Mouse (Mus musculus) common myeloid progenitor, adult 5-6 weeks (primary cell): ENCODE measurements at regions not wholly inside any gene's neighbourhood (a gene's known extent, or its start where the extent isn't known, plus 50 kb on each side); places are given as distances from the start of the nearest gene placed in this dataset.

Experiments used
- ATAC-seq: replicated peaks from 2 replicates; pipeline ENCODE4 v1.8.0; 2016; ENCODE audit warnings: low read depth, mild to moderate bottlenecking, moderate TSS enrichment, inconsistent platforms; ENCODE audit not compliant: poor library complexity, severe bottlenecking

GRCm38 (mm10) chr6:50957328-50957900 is 303.2 kb upstream of the Npvf start:
- ATAC-seq: no peak

DNA sequence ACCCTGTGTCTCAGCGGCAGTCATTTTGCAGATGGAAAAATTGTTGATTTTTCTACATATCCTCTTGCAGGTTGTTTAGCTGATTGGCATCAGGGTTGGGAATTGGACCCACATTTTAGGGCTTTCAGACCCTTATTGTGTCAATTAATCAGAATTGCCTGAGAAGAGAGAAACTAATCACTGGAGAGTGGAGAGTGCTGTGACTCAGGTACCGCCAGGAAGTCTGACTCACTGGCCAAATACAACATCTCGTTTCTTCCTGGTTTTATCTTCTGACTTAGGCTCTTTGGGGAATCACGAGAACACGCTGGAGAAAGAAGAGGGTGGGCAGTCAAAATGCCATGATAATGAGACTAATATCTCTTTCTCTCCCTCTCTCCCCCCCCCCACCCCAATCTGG is 306.1 kb upstream of the Npvf start:
- no peak for ATAC-seq

GRCm38 (mm10) chr6:50961592-50961991 is 307.4 kb upstream of the Npvf start:
- ATAC-seq: no peak

DNA sequence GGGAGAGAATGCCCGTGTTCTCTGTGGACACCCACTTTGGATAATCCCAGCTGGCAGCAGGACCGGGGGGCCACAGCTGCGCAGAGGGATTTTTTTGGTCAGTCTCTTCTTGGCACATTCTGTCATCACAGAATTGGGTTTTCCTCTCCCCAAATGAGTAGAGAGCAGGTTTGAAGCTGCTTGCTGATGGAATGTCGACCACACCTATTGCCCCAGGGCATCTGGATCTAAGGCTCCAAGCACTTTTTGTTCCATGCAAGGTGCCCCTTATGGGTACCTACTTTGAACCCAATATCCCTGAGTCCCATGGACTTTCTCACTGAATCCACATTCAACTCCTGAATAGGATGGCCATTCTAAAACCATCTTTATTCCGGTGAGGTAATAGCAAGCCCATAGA is 314.3 kb upstream of the Npvf start:
- no peak for ATAC-seq

DNA sequence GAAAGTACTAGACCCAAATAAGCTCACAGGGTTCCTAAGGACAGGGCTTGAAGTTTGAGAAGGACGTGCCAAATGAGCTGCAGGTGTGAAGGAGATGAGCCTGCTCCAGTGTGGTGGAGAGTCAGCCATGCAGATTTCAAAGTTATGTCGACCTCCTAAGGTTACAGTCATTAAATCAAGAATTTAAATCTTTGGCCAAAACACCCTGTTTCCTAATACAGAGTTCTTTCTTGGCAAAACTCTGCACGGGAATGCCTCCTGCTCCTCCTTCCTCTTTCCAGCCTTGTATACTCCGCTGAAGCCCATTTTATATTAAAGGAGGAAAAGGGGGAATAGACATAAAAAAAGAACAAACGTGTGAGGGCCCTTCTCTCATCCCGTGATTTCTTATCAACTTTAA is 315.1 kb upstream of the Npvf start:
- ATAC-seq: no peak

DNA sequence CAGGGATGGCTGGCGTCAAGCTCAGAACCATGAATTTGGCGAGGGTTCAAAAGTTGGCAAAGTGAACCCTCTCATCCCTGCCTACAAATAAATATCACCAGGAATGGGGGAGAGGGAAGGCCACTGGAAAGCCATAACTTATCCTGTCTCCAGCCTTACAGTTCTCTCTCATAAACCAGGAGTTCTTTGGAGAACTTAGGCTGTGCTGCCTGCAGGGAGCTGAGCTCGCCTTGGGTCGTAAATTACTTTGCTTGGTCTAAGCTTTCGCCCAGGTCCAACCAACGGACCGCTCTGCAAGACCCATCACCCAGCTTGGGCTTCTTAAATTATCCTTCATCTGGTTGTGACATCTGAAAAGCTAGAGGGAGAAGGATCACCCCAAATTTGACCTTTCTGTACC is 315.8 kb upstream of the Npvf start:
- no peak for ATAC-seq

- no peak for ATAC-seq
These were observed 316.5 kb upstream of the Npvf start for GRCm38 (mm10) chr6:50970770-50971169.

DNA sequence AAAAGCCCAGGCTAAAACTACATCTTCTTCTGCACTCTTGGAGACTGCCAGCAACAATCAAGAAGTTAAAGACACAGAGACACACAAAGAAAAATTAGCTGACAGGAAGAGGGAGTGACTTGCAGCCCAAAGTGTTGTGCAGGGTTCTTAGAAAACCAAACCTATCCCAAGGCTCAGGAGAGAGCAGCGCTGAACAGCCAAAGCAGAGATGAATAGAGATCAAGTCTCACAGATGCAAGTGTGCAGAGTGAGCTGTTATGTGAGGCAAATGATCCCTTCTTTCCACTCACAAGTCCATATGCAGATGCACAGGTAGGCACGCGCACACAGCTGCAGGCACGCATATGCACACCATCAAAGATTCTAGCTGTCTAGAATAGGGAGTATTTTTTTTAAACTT is 318.0 kb upstream of the Npvf start:
- no peak for ATAC-seq

DNA sequence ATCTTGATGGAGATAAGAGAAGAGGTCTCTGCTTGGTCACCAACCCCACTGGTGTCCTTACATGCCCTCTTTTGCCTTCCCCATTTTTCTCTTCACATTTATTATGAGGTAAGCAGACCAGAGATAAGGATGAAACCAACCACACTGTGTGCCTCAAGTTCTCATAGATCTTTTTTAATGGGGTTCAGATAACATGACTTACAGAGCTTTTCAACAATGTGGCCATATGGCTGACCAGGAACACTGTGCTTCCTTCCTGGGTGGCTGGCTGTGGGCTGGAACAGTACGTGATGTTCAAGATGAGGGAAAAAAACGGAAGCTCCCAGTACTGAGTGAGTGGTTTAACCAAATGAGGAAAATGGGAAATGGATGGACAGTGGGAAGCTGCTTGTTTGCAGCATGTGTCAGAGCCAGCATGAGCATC is 319.0 kb upstream of the Npvf start:
- ATAC-seq: peak; percentile 25; the same call in 1 of the 2 replicates

DNA sequence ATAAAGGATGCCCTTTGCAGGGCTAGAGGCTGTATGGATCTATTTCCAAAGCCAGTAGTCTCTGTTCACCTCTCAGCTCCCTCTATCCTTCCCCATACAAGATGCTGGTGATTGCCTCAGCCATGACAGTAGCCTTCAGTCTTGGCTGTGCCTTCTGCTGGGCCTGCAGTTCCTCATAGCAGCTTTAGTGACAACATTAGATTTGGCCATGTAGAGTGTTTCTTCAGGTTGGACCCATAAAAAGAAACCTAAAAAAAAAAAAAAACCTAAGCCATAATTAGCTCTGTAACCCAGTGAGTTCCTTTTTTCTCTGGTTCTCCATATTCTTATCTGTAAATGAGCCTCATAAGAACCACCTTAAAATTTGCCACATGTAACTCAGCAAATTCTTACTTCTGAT is 319.6 kb upstream of the Npvf start:
- peak; percentile 63 for ATAC-seq

DNA sequence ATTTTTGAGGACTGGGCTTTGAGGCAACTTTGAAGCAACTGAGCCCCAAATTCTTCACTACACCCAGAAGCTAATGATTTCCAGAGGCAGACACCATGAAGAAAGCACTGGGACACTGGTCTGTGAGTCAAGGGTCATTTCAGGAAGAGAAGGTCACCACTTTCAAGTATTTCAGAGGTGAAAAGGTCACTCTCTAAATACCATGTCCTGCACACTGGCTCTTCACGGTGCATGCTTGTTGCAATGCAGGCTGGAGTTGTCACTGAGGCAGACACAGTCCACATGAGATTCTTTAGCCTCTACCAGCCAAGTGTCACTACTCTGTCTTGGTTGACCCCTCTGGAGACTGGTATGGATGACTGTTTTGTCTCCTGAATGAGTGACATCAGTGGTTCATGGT is 320.7 kb upstream of the Npvf start:
- ATAC-seq: no peak

DNA sequence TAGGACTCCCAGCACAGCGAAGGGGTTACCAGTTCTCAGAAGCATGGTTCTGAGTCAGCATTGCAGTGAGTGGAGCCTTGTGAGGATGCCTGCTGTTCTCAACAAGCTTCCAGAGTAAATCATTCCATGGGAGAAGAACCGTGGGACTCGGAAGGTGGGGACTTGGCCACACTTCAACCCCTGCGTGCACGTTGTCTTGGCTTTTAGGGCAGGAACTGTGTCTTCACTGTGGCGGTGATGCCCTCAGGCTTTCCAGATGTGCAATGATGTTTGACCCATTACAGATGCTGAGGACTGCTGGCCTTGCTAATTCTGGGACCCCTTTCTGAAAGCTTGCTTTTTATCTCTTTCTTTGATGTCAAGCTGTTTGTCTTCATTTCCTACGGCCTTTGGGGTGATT is 322.7 kb upstream of the Npvf start:
- ATAC-seq: no peak

DNA sequence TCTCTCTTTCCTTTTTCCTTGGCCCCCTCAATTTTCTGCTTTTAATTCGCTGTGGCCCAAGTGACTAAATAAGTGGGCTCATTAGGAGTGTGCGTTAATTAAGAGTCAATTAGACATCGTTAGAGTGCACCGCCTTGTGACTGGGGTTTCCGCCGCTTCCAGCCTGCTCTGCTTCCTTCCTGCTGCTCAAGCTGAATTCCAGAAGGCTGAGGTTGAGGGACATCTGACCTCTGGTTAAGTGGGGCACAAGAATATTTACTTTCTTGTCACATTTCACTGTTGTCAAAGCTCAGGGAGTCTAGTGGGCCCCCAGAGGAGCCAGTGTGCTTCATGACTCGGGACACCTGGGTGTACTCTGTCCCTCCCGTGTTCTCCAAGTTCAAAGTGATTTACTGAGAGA is 323.1 kb upstream of the Npvf start:
- ATAC-seq: no peak

DNA sequence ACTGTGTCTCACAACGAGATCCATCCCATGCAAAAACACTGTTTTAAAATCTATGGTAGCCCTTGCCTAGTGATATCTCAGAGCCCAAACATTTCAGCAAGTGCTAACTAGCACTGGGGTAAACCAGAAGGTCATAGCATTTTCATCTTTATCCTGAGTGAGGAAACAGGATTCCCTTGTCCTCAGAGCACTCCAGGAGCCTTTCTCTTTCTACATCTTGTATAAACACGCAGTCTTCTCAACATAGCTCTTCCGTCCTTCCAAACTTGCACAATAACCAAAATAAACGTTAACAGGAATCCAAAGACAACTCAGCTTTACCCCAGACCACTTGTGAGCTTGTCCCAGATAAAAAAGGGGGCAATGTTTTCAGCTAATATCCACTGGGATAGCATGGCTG is 323.8 kb upstream of the Npvf start:
- no peak for ATAC-seq

DNA sequence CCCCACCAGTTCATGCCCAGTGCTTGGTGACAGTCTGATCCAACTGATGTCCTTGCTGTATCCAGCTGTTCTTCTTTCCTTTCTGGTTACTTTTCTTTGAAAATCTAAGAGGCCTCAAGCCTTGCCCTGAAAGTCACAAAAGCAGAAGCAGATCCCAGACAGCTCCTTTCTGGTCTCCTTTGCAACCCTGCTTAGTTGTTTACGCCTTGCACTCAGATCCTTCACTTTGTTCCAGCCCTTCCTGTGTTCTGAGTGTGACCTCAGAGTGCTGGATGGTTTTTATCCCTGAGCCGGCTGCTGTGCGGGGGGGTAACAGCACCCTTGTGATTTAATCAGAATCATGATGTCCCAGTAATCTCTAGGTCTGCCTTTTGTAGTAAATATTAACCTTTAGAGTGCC is 324.3 kb upstream of the Npvf start:
- no peak for ATAC-seq

DNA sequence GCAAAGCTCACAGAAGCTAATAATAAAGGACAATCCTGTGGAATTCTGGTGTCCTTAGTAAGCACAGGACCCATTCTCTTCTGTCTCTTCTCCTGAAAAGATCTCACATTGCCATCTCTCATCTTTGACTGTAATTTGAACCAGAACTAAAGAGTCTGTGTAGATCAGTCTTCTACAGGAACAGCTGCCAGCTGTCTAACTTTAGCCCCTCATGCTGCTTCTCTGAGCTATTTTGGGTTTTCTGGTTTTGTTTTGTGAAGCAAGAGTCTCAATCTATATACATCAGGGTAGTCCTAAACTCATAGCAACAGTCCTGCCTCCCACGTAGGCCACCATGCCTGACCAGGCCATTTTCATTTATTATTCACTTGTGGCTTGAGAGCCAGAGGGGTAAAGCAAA is 325.5 kb upstream of the Npvf start:
- no peak for ATAC-seq

DNA sequence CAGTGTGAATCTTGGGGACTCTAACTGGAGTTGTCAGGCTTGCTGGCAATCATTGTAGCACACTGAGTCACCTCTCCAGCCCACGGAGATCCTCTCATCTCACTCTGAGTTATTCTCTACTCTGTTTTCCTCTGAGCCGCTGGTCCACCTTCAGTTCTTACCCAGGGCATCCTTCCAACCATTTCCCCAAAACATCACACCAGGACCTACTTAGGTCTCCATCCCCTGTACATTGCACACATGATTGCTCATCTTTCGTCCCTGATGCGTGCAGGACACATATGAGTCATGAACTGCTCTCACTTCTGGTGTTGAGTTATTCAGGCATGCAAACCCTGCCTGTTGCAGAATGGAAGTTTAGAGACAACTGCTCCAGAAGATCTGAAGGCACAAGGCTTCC is 326.1 kb upstream of the Npvf start:
- no peak for ATAC-seq

- no peak for ATAC-seq
These were observed 327.6 kb upstream of the Npvf start for GRCm38 (mm10) chr6:50981702-50982309.

DNA sequence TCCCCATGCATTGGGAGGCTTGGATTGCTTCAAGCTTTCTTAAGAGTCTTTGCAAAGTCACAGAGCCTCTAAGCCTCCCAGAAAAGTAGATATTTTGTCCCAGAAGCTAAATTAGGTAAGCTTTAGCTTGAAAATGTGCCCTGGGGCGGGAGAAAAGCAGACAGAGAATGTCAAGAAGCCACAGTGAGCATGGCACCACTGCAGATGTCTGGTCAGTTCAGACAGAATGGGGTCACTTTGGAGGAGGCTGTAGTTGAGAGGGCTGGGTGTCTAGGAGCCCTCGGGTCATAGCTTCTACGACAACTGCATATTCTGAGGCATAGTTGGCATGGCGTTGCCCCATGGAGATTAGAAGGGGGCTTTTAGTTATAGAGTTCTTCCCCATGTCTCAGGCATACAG is 328.6 kb upstream of the Npvf start:
- ATAC-seq: no peak

- no peak for ATAC-seq
These were observed 329.4 kb upstream of the Npvf start for GRCm38 (mm10) chr6:50983511-50984099.

DNA sequence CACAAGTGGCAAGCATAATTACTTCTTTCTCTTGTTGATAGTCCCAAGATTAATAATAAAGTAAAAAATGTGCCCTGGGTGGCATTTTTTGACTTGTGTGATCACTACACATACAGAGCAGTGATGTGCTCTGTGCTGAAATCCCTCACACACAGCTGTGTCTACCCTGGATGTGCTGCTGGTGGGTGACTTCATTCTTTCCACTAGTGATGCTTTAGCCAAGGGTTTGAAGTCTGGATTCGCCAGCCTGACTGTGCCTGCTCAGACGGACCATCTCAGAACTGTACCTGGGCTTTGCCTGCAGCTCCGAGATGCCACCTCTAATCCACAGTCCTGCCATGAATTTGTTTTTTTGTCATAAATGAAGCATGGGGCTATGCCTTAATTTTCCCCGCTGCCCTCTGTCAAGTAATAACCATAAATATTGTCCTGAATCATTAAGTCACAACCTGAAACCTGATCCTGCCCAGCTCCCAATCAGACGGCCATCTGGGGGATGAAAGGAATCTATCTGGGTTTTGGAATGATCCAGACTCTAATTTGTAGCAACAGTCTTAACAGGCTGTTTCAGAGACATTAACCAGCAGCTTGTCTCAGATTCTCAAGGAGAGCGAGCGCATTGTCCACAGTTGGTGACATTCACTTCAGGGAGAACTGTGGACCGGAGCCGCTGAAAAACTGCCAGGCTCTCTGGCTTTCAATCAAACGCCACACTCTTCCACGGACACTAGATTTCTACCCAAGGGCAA is 330.1 kb upstream of the Npvf start:
- ATAC-seq: no peak
